Mouse (Mus musculus) heart, embryonic 15.5 days (tissue): ENCODE measurements at regions not wholly inside any gene's neighbourhood (a gene's known extent, or its start where the extent isn't known, plus 50 kb on each side); places are given as distances from the start of the nearest gene placed in this dataset.

Experiments
- ATAC-seq: fragments of 200-750 bp; cut with Nextera tagmentation; replicated peaks from 2 replicates; pipeline ENCODE4 v1.8.0; 2017; ENCODE audit warnings: low read depth, moderate TSS enrichment; ENCODE audit not compliant: insufficient number of reproducible peaks, insufficient read depth, low FRiP score
- H3K27ac ChIP-seq: fragments of 300-500 bp; sonication (generic); 2 replicates; pipeline ENCODE4 v1.5.1; 2015; ENCODE audit warnings: mild to moderate bottlenecking, inconsistent platforms
- H3K27me3 ChIP-seq: fragments of 300-500 bp; sonication (generic); 2 replicates; pipeline ENCODE4 v1.6.1; 2015; ENCODE audit warnings: inconsistent platforms
- H3K36me3 ChIP-seq: fragments of 300-500 bp; sonication (generic); 2 replicates; pipeline ENCODE4 v1.6.1; 2015; ENCODE audit warnings: mild to moderate bottlenecking, inconsistent platforms
- H3K4me1 ChIP-seq: fragments of 300-500 bp; sonication (generic); replicated peaks from 2 replicates; pipeline ENCODE4 v1.6.1; 2015; ENCODE audit warnings: inconsistent platforms
- H3K4me2 ChIP-seq: fragments of 300-500 bp; sonication (generic); 2 replicates; pipeline ENCODE4 v1.6.1; 2015; ENCODE audit warnings: inconsistent platforms, mild to moderate bottlenecking, moderate library complexity
- H3K4me3 ChIP-seq: fragments of 300-500 bp; sonication (generic); 2 replicates; pipeline ENCODE4 v1.5.1; 2015; ENCODE audit warnings: mild to moderate bottlenecking, inconsistent platforms
- H3K9ac ChIP-seq: fragments of 300-500 bp; sonication (generic); 2 replicates; pipeline ENCODE4 v1.6.1; 2015; ENCODE audit warnings: mild to moderate bottlenecking, inconsistent platforms
- H3K9me3 ChIP-seq: fragments of 300-500 bp; sonication (generic); replicated peaks from 2 replicates; pipeline ENCODE4 v1.6.1; 2016; ENCODE audit warnings: inconsistent platforms
- WGBS: fragments of 180-500 bp; shearing (Covaris S2); methylation state at CpG from one replicate; pipeline ENCODE4 v1.1.7; 2015; ENCODE audit warnings: mixed read lengths; 5-methylcytosine and 5-hydroxymethylcytosine counted together

DNA sequence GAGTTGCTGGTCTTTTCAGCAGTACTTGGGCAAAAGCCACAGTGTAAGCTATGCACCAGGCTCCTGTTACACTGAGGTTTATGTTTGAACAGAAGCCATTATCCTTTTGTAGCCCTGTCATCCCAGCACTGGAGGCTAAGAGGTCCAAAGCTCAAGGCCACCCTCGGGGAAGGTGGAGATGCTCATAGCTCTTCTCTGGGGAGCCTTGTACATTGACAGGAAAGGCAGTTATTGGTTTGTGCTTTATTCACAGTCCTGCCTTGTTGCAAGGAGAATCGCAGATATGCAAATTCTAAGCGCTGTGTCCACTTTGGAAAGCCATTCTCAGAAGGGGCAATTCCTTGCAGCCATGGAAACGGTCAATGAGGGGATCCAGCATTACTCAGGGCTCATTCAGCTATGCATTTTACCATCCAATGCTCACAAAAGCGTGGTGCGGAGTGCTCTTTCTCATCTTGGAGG is 84.4 kb upstream of the Egln3 start:
- Histone ChIP-seq H3K36me3 (no peaks in the 10 kb centered on the region), H3K27me3 (no peaks in the 10 kb centered on the region), H3K9ac (no peak overlapping the region), H3K4me2 (no peak overlapping the region), H3K4me3 (no peak overlapping the region), H3K9me3 (no peaks in the 10 kb centered on the region), H3K4me1 (peaks cover 32% of the 10 kb centered on the region), H3K27ac (peak overlapping the region; percentile 80)
- ATAC-seq, result no peak
- WGBS, result 87% methylated on average over 6 of the region's 6 CpGs

- no peak overlapping the region for H3K9ac ChIP-seq
- peak overlapping the region; percentile 80 for H3K27ac ChIP-seq
- H3K4me1 ChIP-seq, result peaks cover 32% of the 10 kb centered on the region
- no peaks in the 10 kb centered on the region for H3K27me3 ChIP-seq
- no peak overlapping the region for H3K4me3 ChIP-seq
- H3K4me2 ChIP-seq, result peak overlapping the region; percentile 5; the same call in 1 of the 2 replicates
- no peaks in the 10 kb centered on the region for H3K9me3 ChIP-seq
- 37% methylated on average over 16 of the region's 16 CpGs for WGBS
- H3K36me3 ChIP-seq, result no peaks in the 10 kb centered on the region
- peak; percentile 85 for ATAC-seq
Observed at GRCm38 (mm10) chr12:54286911-54287819, 83.5 kb upstream of the Egln3 start.

DNA sequence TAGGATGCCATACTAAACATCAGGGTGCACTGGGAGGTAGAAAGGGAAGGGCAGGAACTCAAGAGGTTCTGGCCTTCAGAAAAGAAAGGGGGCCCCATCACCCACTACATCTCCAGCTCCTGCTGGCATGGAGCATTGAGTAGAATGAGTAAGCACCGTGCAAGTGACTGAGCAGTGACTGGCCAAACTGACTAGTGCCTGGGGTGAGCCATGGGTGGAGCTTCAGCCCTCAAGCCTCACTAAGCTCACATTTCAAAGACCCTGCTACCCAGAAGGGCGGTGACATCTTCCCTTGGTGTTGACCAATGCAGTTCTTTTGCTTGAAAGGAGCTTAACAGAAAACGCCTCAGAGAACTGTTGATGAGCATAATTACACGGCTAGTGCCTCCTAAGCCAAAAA is 80.0 kb upstream of the Egln3 start:
- H3K4me1 ChIP-seq, result peaks cover 25% of the 10 kb centered on the region
- H3K9ac ChIP-seq, result no peak overlapping the region
- no peaks in the 10 kb centered on the region for H3K36me3 ChIP-seq
- no peak overlapping the region for H3K4me3 ChIP-seq
- WGBS, result 56% methylated on average over 4 of the region's 4 CpGs
- no peak overlapping the region for H3K27ac ChIP-seq
- no peak overlapping the region for H3K4me2 ChIP-seq
- H3K9me3 ChIP-seq, result no peaks in the 10 kb centered on the region
- ATAC-seq, result no peak
- H3K27me3 ChIP-seq, result no peaks in the 10 kb centered on the region

DNA sequence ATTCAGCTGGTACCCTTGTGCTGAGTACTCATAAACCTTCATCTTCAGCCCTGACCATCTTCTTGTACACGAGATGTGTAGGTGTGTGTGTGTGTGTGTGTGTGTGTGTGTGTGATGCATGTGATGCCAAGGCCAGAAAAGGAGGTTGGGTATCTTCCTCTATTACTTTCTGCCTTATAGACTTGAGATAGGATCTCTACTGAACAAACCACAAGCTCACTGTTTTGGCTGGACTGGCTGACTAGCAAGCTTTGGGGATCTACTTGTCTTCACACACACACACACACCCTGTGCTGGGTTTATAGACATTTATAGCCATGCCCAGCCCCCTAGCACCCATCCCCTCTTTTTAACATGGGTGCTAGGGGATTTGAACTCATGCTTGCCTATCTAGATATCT is 79.4 kb upstream of the Egln3 start:
- Histone ChIP-seq H3K27ac (no peak overlapping the region), H3K9me3 (no peaks in the 10 kb centered on the region), H3K4me1 (peaks cover 19% of the 10 kb centered on the region), H3K4me3 (no peak overlapping the region), H3K9ac (no peak overlapping the region), H3K27me3 (no peaks in the 10 kb centered on the region), H3K36me3 (no peaks in the 10 kb centered on the region), H3K4me2 (no peak overlapping the region)
- 70% methylated on average over 1 of the region's 1 CpGs for WGBS
- no peak for ATAC-seq

DNA sequence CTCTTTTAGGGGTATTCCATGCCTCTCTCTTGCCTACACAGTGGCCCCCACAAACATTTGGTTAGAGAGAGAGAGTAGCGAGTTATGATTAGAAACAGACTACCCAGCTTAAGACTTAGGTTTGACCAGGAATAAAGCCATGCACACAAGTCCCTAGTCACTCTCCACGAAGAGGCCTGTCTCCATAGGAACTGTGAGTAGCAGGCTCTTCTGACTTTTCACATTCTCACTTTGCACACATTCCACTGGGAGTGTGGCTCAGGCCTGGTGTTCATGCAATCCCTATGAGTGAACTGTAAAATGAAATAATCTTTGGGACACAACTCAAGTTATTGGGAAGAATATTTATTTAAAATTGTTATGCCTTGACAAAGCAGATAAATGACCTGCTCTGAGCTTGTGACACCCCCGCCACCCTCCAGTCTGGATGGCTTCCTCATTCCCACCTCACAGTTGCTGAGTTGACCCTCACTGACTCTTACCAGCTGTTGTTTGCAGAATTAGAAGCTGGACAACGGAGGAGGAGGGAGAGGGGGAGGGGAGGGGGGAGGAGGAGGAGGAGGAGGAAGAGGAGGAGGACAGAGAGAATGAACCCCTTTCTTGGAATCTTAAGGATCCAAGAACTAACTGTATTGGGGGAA is 78.7 kb upstream of the Egln3 start:
- 56% methylated on average over 4 of the region's 4 CpGs for WGBS
- no peak for ATAC-seq
- Histone ChIP-seq H3K4me3 (no peak overlapping the region), H3K27me3 (no peaks in the 10 kb centered on the region), H3K36me3 (no peaks in the 10 kb centered on the region), H3K9me3 (no peaks in the 10 kb centered on the region), H3K9ac (no peak overlapping the region), H3K4me2 (no peak overlapping the region), H3K27ac (0 out of 2 replicates have a peak overlapping the region, but pooled peaks have one; percentile 18), H3K4me1 (peaks cover 13% of the 10 kb centered on the region)

- Histone ChIP-seq H3K9me3 (no peaks in the 10 kb centered on the region), H3K36me3 (no peaks in the 10 kb centered on the region), H3K4me2 (no peak overlapping the region), H3K9ac (no peak overlapping the region), H3K4me3 (no peak overlapping the region), H3K27me3 (no peaks in the 10 kb centered on the region), H3K4me1 (no peaks in the 10 kb centered on the region; the same call in 1 of the 2 replicates), H3K27ac (no peak overlapping the region)
- 69% methylated on average over 4 of the region's 4 CpGs for WGBS
- ATAC-seq, result no peak
Observed at GRCm38 (mm10) chr12:54280457-54280856, 76.8 kb upstream of the Egln3 start.

DNA sequence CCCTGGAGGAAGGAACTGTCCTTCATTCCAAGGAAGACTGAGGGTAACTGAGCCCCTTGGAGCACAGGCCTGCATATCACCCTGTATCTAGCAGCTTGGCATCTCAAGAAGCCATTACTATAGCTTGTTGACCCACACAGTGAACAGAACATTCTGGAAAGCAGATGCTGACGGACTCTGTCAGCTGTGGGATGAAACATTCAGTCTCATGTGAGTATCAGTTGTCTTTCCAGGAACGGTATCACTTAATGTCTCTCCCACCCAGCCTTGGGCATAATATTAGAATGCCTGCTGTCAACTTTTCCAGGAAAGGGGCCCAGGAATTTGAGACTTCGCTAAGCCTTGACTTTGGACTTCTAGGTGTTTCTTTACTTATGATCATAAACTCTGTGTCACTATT is 76.3 kb upstream of the Egln3 start:
- no peaks in the 10 kb centered on the region for H3K27me3 ChIP-seq
- no peaks in the 10 kb centered on the region; the same call in 1 of the 2 replicates for H3K4me1 ChIP-seq
- H3K4me3 ChIP-seq, result no peak overlapping the region
- no peaks in the 10 kb centered on the region for H3K36me3 ChIP-seq
- WGBS, result 64% methylated on average over 3 of the region's 3 CpGs
- ATAC-seq, result no peak
- H3K4me2 ChIP-seq, result no peak overlapping the region
- no peak overlapping the region for H3K9ac ChIP-seq
- H3K9me3 ChIP-seq, result no peaks in the 10 kb centered on the region
- no peak overlapping the region for H3K27ac ChIP-seq

GRCm38 (mm10) chr12:54276978-54277537 is 73.4 kb upstream of the Egln3 start:
- Histone ChIP-seq H3K4me1 (peaks cover 7% of the 10 kb centered on the region), H3K27ac (no peak overlapping the region), H3K4me3 (no peak overlapping the region), H3K9me3 (no peaks in the 10 kb centered on the region), H3K36me3 (no peaks in the 10 kb centered on the region), H3K9ac (no peak overlapping the region), H3K4me2 (no peak overlapping the region), H3K27me3 (no peaks in the 10 kb centered on the region)
- WGBS, result 55% methylated on average over 7 of the region's 7 CpGs
- ATAC-seq, result no peak

DNA sequence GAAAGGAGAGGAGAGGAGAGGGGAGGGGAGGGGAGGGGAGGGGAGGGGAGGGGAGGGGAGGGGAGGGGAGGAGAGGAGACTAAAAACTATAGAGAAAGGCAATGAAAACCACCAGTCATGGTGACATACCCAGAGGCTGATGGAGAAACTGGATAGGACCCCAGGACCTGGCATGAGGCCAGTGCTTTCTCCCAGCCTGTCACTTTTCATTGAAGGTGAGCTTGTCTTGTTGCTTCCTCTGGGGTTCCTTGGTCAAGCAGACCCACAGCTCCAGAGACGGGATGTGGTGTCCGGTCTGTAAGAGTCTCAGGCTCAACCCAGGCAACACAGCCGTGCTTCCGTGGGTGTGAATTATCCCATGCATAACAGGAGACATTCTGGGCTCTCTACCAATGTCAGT is 69.8 kb upstream of the Egln3 start:
- Histone ChIP-seq H3K27ac (no peak overlapping the region), H3K4me1 (peaks cover 12% of the 10 kb centered on the region), H3K27me3 (no peaks in the 10 kb centered on the region), H3K4me3 (no peak overlapping the region), H3K36me3 (no peaks in the 10 kb centered on the region), H3K9me3 (no peaks in the 10 kb centered on the region), H3K9ac (no peak overlapping the region), H3K4me2 (no peak overlapping the region)
- 78% methylated on average over 4 of the region's 4 CpGs for WGBS
- no peak for ATAC-seq

DNA sequence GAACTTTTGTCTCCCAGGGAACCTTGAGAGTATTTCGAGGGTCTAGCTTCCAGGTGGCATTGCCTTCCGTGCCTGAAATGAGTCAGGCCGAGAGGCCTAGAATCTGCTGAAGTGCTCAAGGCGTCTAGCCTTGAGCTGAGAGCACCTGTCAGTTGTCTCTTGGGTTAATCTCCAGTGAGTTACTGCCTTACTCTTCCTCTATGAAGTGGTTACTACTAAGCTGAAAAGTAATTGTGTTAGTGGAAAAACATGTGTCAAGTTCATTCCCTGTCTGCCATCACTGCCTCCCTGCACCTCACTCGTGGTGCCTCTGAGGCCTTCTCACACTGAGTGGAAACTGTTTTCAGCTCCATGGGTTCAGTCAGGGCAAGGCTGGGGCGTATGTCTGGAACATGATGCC is 69.0 kb upstream of the Egln3 start:
- H3K4me3 ChIP-seq, result no peak overlapping the region
- no peaks in the 10 kb centered on the region for H3K9me3 ChIP-seq
- no peak overlapping the region for H3K9ac ChIP-seq
- no peaks in the 10 kb centered on the region for H3K36me3 ChIP-seq
- no peak for ATAC-seq
- no peak overlapping the region for H3K4me2 ChIP-seq
- no peaks in the 10 kb centered on the region for H3K27me3 ChIP-seq
- 80% methylated on average over 6 of the region's 6 CpGs for WGBS
- H3K27ac ChIP-seq, result peak overlapping the region; percentile 57
- H3K4me1 ChIP-seq, result peaks cover 12% of the 10 kb centered on the region

DNA sequence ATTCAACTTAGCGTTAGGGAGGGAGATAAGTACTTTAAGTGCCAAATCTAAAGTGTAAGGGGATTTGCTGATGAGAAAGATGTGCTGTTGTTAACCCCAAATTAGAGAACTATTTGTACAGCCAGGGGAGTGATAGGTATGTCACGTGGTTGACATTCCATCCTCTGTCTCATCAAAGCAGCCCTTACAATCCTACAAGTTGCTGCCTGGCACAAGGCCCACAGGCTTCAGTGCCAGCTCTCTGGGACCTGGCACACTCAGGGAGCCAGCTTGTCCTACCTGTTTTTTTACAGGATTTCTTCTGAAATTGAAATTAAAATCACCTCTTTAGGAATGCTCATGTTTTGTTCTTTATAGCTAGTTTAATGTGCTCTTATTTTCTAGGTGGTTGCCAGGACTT is 68.6 kb upstream of the Egln3 start:
- 22% methylated on average over 2 of the region's 2 CpGs for WGBS
- ATAC-seq, result no peak; the same call in 1 of the 2 replicates

More for the DNA sequence above, 68.6 kb upstream of the Egln3 start:
- Histone ChIP-seq H3K9ac (no peak overlapping the region), H3K4me3 (no peak overlapping the region), H3K9me3 (no peaks in the 10 kb centered on the region), H3K36me3 (no peaks in the 10 kb centered on the region), H3K4me1 (peaks cover 12% of the 10 kb centered on the region), H3K27me3 (no peaks in the 10 kb centered on the region), H3K4me2 (no peak overlapping the region), H3K27ac (peak overlapping the region; percentile 57)
